Mouse (Mus musculus): ENCODE results near the gene Dek. TPM values are rescaled to one million over a fixed set of nuclear protein-coding genes. Genes with fewer than 3 reads are reported as not detected.

The Dek gene
- 10 to 100 TPM; 27.1 to 36.0 TPM for total RNA-seq (2021)
- long read RNA-seq, experiment 1, transcript Dek-201 (11 exons, 2,556 nt): major isoform, 23 of 110 reads
- long read RNA-seq, experiment 1, partial matches to known transcripts: 2 of 110 reads
- long read RNA-seq, experiment 1, other reads (novel, unspliced or antisense): 85 of 110 reads
- long read RNA-seq, experiment 2, transcript Dek-201 (11 exons, 2,556 nt): major isoform, 32 of 114 reads
- long read RNA-seq, experiment 2, partial matches to known transcripts: 0 of 114 reads
- long read RNA-seq, experiment 2, other reads (novel, unspliced or antisense): 82 of 114 reads

DNA sequence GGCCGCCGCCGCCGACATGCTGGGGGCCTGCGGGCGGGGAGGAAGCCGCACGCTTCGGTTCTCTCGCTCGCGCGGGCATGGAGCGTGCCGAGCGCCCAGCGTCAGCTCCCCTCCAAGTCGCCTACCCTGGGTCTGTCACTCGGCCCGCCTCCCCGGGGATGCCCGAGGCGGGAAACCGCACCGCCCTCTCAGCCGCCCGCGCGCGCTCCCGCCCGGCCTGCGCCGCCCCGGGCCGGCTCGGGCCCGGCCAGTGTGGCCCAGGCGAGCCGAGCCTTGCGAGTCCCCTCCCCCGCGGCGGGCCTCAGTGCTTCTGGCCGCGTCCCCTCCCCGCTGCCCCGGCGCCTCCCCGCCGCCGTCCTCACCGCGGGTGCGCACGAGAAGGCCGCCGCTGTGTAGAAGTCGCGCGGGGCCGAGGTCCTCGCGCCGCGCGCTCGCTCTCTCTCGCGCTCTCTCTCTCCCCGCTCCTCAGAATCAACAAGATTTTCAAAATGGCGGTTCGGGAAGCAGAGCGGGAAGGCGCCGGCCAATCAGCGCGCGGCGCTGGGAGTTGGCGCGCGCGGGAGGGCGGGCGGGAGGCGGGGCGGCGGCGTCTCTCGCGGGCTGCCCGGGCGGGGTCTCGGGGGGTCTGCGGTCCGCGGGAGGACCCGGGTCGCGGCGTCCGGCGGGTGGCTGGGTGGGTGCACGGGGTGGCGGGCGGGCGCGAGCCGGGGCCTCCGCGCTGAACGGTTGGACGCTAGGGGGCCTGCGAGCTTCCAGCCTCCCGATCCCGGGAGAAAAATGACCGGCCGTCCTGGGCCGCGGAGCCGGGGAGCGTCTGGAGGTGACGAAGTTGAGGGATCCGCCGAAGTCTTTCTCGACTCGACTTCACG lies at the start of gene Dek:
Dek (minus strand) TSS at position 491 of the 869 bp plus-strand sequence.
- DNase-seq: peak; percentile 72 to 84
- intact Hi-C loops (cut with DNase I): no loop called here

DNA sequence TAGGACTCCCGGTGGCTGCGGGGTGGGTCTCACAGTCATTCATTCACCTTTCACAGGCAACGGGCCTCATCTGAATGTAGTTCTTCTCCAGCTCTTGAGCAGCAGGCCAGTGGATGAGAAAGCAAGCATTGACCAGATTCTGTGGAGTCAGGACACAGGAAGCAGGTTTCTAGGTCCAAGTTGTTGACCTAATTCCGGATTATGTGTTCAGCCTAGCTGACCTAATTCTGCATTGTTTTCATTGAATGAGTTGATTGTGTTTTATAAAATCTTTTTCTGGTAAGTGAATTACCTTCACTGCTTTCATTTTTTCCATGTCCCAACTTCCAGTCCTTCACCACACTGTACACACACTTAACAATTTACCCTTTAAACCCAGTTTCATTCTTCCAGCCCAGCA lies 48.9 kb upstream of the Dek start:
- intact Hi-C loops (cut with DNase I): no loop called here
- no peak for DNase-seq

DNA sequence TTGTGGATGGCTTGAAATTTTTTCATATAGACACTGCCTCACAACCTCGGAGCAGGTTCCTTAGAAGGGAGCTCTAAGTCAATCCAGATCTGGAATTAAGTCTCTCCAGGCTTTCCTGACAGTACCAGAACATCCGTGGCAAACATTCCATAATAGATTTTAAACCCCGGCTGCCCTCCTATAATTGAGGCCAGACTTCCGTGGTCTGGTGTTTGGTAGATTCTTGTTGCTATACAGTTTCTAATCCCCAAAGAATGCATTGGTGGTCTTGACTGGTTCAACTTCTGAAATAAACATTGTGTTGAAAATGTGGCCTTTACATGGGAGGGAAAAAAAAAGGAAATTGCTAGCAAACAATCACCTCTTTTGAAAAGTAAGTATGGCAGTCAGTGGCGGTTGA lies 47.2 kb upstream of the Dek start:
- DNase-seq: no peak
- intact Hi-C loops (cut with DNase I): no loop called here

DNA sequence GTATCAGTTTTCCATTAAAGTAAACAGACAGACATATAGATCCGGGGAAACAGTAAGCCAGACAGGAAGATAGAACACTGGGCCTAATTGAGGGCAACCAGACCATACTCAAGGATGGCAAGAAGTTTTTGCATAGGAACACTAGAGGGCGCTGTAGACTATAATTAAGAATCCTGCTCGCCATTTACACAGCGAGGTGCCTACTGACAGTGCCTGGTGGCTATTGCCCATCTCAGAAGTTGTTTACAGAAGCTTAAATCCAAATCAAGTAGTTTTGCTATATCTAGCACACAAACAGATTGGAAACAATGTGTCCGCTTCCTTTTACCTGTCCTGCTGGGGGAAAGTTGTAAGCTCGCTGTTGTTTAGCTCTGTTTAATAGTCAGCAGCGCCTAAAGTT lies 46.4 kb upstream of the Dek start:
- intact Hi-C loops (cut with DNase I): loop anchor here (1.0 kb wide), 1 partner anchor 136 kb away; no protein-coding TSS in a partner anchor
- DNase-seq: no peak

DNA sequence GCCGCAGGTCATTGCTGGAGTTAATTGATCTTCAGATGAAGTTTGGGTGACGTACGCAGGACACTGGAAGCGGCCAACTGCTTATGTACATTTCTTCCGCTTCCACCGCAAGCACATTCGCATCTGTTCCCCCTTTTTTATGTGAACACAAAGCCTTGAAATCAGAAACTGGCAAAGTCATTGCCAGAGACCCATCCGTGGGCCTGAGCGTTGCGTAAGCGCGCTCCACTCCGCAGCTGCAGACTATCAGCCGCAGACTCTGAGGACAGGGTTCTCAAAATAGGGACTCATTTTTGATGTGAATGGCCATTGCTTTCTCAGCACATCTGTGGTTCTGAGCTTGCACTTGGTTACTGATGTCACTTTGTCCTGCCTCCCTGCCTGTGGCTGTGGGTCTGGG lies 45.1 kb upstream of the Dek start:
- intact Hi-C loops (cut with DNase I): no loop called here
- no peak for DNase-seq

DNA sequence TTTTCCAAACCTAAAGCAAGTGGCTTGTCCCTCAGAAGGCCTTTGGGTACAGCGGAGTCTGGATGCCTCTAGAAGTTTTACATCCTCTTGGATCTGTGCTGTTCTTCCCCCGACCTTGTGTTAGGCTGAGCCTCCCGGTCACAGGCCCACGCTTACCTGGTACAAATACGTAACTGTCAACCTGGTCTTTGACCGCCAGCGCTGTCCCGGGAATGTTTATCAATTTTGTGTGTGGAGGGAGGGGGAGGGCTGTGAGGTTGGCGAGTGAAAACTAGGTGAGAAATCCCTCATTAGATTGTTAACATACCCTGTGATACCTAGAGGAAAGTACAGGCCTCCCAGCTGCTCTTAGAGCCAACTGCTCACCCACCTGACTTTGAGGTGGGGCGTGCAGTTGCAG lies 44.0 kb upstream of the Dek start:
- DNase-seq: no peak
- intact Hi-C loops (cut with DNase I): no loop called here

DNA sequence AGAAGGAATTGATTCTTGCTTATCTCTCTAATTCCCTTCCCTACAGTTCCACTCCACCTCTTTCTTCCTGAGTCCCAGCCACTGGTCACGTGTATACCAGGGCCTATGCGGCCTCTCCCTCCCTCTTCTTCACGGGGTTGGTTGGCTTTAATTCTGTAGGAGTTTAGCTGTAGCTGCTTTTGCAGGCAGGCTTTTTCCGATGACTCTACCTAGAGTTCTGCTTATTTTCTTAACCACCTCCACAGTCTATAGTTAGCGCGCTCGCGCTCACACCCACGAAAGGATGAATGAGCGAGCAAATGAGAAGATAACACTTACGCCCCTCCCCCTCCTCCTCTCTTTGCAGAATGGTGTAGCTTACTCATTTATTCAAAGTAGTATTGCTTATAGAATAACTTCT lies 42.6 kb upstream of the Dek start:
- DNase-seq: no peak
- intact Hi-C loops (cut with DNase I): no loop called here

DNA sequence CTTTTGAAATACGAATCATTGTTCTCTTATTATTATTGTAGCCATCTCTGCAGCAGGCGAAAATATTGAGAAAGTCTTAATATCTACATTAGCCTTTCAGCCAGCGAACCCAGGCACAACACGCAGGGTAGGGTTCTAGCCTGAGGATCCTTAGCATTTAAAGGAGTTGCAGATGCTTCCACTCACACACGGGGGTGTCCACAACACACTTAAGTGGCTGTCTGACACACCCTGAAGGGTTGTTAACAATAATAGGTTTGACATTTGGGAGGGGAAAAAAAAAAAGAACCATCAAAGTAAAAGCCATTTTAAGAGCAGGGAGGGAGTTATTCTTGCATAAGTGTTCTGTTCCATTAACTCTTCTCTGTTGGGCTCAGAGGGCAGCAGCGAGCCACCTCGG lies 40.4 kb upstream of the Dek start:
- DNase-seq: no peak
- intact Hi-C loops (cut with DNase I): no loop called here

DNA sequence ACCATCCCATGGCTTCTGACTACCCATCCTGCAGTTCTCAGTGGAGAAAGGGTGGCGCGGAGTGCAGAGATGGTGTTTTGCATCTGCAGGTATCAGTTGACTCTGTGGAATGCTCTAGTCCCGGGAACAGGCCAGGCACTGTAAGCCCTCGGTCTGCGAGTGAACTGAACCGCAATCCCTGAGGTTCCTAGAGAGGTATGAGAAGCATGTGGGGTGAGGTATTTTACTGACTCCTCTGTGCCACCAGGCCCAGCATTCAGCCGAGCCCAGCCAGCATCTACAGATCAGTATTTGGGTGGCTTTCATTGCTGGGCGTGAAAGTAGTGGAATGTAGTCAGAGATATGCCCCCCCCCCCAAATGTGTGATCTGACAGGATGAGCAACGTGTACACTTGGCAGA lies 39.9 kb upstream of the Dek start:
- intact Hi-C loops (cut with DNase I): no loop called here
- no peak for DNase-seq

DNA sequence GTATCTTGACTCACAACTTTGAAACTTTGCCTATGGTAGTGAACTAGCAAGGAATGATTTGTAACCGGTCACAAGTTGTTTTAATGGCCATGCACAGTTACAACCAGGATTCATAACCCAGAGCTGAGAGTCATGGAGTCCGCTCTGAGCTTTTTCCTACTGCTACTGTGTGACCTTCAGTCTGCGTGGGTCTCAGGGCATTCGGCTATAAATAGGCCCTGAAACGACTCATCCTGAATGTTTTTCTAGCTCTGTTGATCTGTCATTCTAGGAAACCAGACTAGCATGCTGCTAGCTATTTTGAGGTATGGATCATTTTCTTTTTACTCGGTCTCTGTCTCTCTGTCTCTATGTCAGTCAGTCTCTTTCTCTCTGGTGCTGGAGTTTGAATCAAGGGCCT lies 36.8 kb upstream of the Dek start:
- intact Hi-C loops (cut with DNase I): no loop called here
- no peak for DNase-seq

DNA sequence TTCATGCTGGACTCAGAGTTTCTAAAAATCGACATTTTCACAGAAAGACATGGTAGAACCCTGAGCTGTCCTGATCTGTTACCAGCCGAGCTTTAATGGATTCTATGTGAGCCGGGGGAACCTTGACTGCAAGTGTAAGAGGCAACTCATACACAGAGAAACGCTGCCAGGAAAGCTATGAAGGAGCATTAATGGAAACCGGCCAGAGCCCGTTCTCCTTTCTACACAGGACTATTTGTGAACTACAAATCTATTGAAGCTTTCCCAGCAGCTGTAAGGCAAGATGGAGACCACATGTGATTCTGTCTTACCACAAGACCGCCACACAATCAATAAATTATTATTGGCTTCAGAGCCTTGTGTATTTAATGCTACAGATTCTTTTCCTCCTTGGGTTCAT lies 29.7 kb upstream of the Dek start:
- intact Hi-C loops (cut with DNase I): no loop called here
- no peak for DNase-seq

DNA sequence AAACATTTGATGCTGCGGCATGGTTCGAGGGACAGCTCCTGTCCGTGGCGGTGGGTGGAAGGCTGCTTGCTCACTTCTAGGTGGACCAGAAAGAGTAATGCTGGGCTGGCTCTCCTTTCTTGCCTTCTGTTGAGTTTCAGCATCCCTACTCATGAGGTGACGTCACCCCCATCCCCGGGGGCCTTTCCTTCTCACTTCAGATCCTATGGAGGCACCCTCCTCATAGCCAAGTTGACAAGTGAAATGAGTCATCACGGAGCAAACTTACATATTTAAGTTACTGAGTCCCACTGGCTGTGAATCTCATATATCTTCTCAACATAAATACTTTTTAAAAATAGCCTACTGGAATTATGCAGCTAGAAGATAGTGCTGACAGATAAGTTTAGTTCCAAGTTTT lies 28.8 kb upstream of the Dek start:
- intact Hi-C loops (cut with DNase I): no loop called here

DNA sequence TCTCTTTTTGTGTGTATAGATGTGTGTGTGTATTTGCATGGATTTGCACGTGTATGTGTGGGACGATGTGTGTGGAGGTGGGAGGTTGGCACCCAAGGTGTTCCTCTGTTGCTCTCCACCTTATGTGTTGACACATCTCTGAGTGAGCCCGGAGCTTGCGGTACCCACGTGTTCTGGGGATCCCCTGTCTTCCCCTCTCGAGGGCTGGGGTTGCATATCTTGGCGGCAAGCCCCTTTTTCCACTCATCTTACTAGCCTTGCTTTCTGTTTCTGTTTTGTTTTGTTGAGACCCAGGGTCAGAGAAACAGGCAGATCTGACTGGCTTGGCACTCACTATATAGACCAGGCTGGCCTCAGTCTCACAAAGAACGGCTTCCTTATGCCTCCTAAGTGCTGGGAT lies 27.1 kb upstream of the Dek start:
- DNase-seq: no peak

More for the DNA sequence above, 28.8 kb upstream of the Dek start:
- DNase-seq: no peak

DNA sequence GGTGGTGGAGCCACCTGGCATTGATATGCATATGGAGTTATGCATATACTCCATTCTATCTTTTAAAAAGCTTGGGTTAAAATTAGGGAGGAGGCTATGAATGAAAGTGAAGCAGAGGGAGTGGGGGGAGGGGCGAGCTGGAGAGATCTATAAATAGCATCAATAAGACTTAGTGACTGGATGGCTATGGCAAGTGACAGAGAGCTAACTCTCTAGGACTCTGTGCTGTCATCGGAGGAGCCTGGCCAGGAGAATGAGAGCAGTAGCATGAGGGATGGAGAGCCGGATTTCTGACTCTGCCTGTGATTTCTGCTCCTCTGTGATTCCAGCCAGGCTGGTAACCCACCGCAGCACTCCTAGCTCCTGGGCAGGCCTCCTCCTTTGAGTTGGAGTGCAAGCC lies 23.1 kb upstream of the Dek start:
- intact Hi-C loops (cut with DNase I): no loop called here
- no peak for DNase-seq

More for the DNA sequence above, 27.1 kb upstream of the Dek start:
- intact Hi-C loops (cut with DNase I): no loop called here

DNA sequence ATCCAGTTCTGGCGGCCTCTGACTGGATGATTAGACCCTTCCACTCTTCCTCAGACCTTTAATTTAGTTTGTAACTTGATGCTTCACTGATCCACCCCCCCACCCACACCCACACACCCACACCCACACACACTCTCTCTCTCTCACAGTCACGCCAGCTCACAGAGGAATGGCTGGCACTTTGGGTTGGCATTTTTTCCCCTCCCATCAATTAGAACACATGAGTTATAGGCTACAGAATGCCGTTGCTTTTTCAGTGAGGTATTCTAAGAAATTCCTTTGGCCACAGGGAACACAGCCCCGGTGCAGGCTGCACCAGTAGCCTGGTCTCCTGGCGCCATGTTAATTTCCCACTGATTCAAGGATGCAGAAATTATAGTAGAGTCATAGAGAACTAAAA lies 19.6 kb upstream of the Dek start:
- no peak for DNase-seq
- intact Hi-C loops (cut with DNase I): no loop called here

DNA sequence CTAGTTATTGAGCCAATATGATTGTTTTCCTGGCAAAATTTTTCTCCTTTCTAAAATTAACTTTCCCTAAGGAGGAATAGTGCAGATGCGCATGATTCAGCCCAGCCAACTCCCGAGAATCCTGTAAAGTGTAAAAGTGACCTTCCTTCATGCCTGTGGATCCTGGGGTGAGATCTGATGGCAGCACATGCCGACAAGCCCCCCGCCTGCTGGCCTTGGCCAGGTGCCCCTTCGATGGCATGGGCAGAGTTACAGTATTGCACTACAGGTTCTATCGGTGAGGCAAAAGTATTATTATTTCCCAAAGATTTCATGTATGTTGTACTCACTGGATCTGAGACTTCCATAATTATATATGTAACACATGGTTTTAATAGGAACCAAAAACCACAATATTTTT lies 19.0 kb upstream of the Dek start:
- intact Hi-C loops (cut with DNase I): no loop called here
- DNase-seq: no peak

DNA sequence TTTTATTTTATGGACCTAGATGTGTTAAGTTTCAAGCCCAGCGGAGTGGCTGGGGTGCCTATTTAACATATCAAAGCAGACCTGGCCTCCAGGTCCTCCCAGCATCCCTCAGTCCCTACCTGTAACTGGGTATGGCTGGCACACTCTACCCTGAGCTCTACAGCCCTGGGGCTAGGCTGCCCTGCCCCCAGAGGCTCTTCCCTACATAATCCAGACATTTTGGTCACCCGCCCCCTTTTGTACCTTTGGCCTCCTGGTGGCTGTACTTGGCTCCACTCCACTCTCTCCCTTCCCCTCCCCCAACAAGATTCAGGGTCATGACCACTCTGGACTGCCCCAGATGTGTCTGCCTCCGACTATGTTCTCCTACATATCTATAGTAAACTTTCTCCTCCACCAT lies 18.4 kb upstream of the Dek start:
- DNase-seq: no peak
- intact Hi-C loops (cut with DNase I): no loop called here

DNA sequence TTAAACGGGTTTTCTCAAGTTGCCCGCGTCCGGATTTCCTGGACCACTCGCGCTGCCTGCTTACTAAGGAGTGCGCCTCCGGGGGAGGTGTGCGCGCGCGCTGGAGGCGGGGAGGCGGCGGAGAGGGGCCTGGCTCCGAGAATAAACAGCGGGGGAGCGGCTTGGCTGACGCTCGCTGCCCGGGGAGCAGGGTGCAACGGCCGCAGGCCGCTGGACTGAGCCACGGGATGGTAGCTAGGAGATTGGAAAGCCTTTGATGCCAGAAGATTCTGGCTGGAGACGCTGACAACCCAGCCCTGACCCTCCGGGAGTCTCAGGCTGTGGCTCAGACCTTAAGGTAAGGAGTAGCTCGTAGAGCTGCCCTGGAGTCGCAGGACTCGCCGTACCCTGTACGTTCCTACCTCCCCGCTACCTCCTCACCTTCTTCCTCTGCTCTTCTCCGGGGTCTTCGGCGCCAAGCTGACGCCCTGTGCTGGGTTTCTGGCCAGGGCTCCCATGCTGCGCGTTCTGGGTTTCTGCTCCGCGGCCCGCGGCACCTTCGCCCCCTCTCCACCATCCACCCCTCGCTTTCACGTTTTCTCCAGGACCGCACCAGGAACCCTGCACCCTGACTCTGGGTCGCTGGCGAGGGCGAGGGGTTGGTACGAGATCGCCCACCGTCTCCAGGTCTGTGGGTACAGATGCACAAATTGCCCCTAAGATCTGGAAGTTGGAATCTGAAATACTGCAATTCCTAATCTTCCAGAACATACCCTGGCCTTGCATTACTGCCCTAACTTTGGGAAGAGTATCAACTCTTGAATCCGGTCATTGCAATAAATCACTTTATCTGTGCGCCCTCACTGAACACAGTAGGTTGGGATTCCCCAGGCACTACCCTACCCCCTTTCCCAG lies 16.8 kb upstream of the Dek start, which contains the start of gene Rnf144b:
Rnf144b (plus strand) TSS at position 120 of the 894 bp plus-strand sequence.
- DNase-seq: peak in 1 of 2 experiments; percentile 43
- intact Hi-C loops (cut with DNase I): no loop called here

DNA sequence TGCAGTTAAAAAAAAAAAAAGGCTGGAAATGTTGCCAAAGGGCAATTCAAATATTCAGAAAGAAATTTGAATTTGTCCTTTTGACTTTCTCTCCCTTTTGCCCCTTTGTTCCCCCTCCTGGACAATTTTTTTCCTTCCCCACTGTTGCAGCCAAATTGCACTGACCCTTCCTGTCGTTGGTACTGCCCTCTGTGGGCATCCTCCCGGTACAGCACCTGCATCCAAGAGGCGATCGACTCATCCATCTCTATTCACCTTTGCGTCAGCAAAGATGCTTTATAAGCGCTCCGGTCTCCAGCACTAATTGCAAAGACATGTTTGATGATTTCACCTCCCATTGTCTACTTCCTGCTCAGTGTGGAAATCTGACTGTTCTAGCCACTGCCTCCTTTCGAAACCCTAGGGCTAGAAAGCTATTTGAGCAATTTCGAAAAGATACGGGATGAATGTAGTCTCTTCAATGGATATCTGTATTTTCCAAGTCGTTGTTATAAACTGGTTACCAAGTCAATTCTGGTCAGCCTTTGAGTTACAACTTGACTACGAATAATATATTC lies 15.4 kb upstream of the Dek start:
- intact Hi-C loops (cut with DNase I): no loop called here
- no peak for DNase-seq

DNA sequence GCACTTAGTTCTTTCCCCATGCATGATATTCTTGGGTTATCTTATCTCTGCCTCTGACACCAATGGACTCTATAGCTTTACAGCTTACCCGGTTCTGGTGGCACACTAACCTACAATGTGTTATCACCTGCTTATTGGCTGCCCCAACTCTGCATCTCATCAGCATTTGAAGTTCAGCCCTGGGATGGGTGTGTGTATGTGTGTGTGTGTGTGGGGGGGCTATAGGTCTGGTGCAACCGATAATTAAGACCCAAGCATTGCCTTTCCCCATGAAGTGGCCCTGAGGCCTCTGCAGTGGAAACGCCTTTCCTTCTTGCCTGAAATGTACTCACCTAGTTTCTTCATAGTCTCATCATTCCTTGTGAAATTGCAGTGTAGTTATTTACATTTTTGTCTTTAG lies 10.0 kb upstream of the Dek start:
- DNase-seq: no peak
- intact Hi-C loops (cut with DNase I): no loop called here

DNA sequence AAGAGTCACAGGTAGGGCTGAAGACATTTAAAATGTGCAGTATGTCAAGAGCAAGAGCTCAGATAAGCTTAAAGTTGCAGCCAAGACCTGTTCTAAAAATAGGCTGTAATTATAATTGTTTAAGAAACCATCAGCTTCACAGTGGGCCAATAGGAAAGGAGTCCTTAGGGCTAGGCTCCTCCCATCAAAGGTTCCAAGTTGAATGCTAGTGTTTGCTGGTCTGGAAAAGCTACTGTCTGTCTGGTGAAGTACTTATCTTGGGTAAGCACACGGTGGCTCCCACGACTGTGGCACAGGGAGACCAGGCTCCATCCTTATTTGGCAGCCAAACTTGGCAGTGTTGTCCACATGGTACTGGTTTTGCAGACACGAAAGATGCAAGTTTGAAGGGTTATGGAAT lies 6.9 kb upstream of the Dek start:
- DNase-seq: no peak
- intact Hi-C loops (cut with DNase I): no loop called here

Measured in gastrocnemius, postnatal 36 days (tissue).